Mouse (Mus musculus) cerebellum, postnatal 14 days (tissue): ENCODE measurements around the gene Hrh3.

Experiments
- DNase-seq, 2 experiments: peaks; one replicate each; pipeline ENCODE4 v3.0.0; 2021; ENCODE audit warnings: mixed read lengths in 2 of 2

The Hrh3 gene

GRCm38 (mm10) chr2:180103978-180104658 lies at the start of gene Hrh3:
Gene Hrh3, minus strand, starts transcription at chr2:180104488.
- DNase-seq, result peak; percentile 69 to 72

- no peak for DNase-seq
Measured at GRCm38 (mm10) chr2:180148551-180148950, 44.3 kb upstream of the Hrh3 start.

- DNase-seq, result peak in 1 of 2 experiments; percentile 37
Measured at GRCm38 (mm10) chr2:180147379-180147778, 43.1 kb upstream of the Hrh3 start.

GRCm38 (mm10) chr2:180146091-180146490 lies 41.8 kb upstream of the Hrh3 start:
- peak; percentile 68 for DNase-seq

- no peak for DNase-seq
Measured at GRCm38 (mm10) chr2:180135414-180135813, 31.1 kb upstream of the Hrh3 start.

- no peak for DNase-seq
Measured at GRCm38 (mm10) chr2:180133911-180134310, 29.6 kb upstream of the Hrh3 start.

GRCm38 (mm10) chr2:180133231-180133630 lies 28.9 kb upstream of the Hrh3 start:
- DNase-seq, result no peak

GRCm38 (mm10) chr2:180127675-180128074 lies 23.4 kb upstream of the Hrh3 start:
- DNase-seq, result no peak

GRCm38 (mm10) chr2:180126195-180126594 lies 21.9 kb upstream of the Hrh3 start:
- DNase-seq, result no peak

GRCm38 (mm10) chr2:180124192-180124591 lies 19.9 kb upstream of the Hrh3 start:
- peak in 1 of 2 experiments; percentile 17 for DNase-seq

GRCm38 (mm10) chr2:180120292-180120761 lies 16.0 kb upstream of the Hrh3 start:
- DNase-seq, result no peak

GRCm38 (mm10) chr2:180119439-180120291 lies 15.4 kb upstream of the Hrh3 start:
- no peak for DNase-seq

- DNase-seq, result peak; percentile 100
Measured at GRCm38 (mm10) chr2:180118661-180119438, 14.6 kb upstream of the Hrh3 start, which contains the start of gene Osbpl2. Gene Osbpl2, plus strand, starts transcription at chr2:180119306.

GRCm38 (mm10) chr2:180117485-180118194 lies 13.4 kb upstream of the Hrh3 start:
- peak; percentile 47 to 49 for DNase-seq

- peak in 1 of 2 experiments; percentile 58 for DNase-seq
Measured at GRCm38 (mm10) chr2:180116741-180117484, 12.6 kb upstream of the Hrh3 start.

GRCm38 (mm10) chr2:180116081-180116493 lies 11.8 kb upstream of the Hrh3 start:
- no peak for DNase-seq

GRCm38 (mm10) chr2:180115279-180115678 lies 11.0 kb upstream of the Hrh3 start:
- peak; percentile 56 to 63 for DNase-seq

- DNase-seq, result peak; percentile 85 to 89
Measured at GRCm38 (mm10) chr2:180113909-180114890, 9.9 kb upstream of the Hrh3 start.

- DNase-seq, result peak in 1 of 2 experiments; percentile 24
Measured at GRCm38 (mm10) chr2:180108285-180108684, 4.0 kb upstream of the Hrh3 start.

GRCm38 (mm10) chr2:180107081-180107480 lies 2.8 kb upstream of the Hrh3 start:
- DNase-seq, result peak in 1 of 2 experiments; percentile 24
